Mouse (Mus musculus): ENCODE measurements around the gene Psma6.

DNA sequence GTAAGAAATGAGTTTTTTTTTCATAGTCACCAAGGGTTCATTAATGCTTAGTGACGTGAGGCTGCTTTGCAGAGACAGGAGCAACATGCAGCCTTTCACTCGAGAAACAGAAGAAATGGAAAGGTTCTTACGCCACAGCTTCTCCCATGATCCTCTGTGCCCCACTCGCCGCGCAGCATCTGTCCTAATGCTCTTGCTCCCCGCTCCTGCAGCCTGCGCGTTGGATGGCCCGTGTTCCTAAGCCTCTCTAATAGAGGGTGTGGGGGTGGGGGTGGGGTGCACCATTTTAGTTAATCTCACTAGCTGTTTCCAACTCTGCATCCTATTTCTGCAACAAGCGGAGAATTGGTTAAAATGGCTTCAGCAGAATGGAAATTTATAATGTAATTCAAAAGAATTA is 40.0 kb upstream of the Psma6 start:
- no peak for TF ChIP-seq CTCF (IDR thresholded peaks at IDR 0.05; ENCODE audit: borderline replicate concordance, extremely low read depth, insufficient read depth, insufficient read length)
- TF ChIP-seq POLR2A (IDR thresholded peaks at IDR 0.05; ENCODE audit: borderline replicate concordance, extremely low read depth, insufficient read depth, insufficient read length, poor library complexity, severe bottlenecking), result no peak

Measured in brain, embryonic 14.5 days (tissue).